Mouse (Mus musculus) liver, adult 2 months (tissue): ENCODE results near the gene Myo15. TPM values are rescaled to one million over a fixed set of nuclear protein-coding genes. Genes with fewer than 3 reads are reported as not detected.
A peak's percentile ranks its signal among the peaks of the same experiment; 100 is the strongest.

ENCODE experiments used
- DNase-seq: peaks from one replicate; pipeline ENCODE4 v3.0.0-alpha.2; 2011; ENCODE audit warnings: low read depth, low spot score; ENCODE audit errors: extremely low read depth
- H3K27ac ChIP-seq: fragments of 200-500 bp; replicated peaks from 2 replicates; pipeline ENCODE4 v1.5.1; 2012; ENCODE audit warnings: low read depth, mild to moderate bottlenecking, control low read depth, inconsistent platforms, low read length; ENCODE audit not compliant: insufficient read depth
- H3K27me3 ChIP-seq: fragments of 200-500 bp; 2 replicates; pipeline ENCODE4 v1.6.1; 2012; ENCODE audit warnings: mild to moderate bottlenecking, moderate library complexity, low read length, inconsistent platforms; ENCODE audit not compliant: control insufficient read depth, insufficient read depth
- H3K36me3 ChIP-seq: fragments of 200-500 bp; 2 replicates; pipeline ENCODE4 v1.6.1; 2012; ENCODE audit warnings: low read length, inconsistent platforms; ENCODE audit not compliant: control insufficient read depth, insufficient read depth
- H3K4me1 ChIP-seq: fragments of 200-500 bp; 2 replicates; pipeline ENCODE4 v1.6.1; 2011; ENCODE audit warnings: low read length; ENCODE audit not compliant: control insufficient read depth, insufficient read depth
- H3K4me3 ChIP-seq: fragments of 200-500 bp; 2 replicates; pipeline ENCODE4 v1.5.1; 2011; ENCODE audit warnings: low read depth, mild to moderate bottlenecking, control low read depth, low read length, moderate library complexity; ENCODE audit not compliant: insufficient read depth
- H3K79me2 ChIP-seq: fragments of 200-500 bp; 2 replicates; pipeline ENCODE4 v1.6.1; 2012; ENCODE audit warnings: inconsistent platforms, mild to moderate bottlenecking, low read length, moderate library complexity; ENCODE audit not compliant: control insufficient read depth, insufficient read depth
- H3K9ac ChIP-seq: fragments of 200-500 bp; 2 replicates; pipeline ENCODE4 v1.6.1; 2012; ENCODE audit warnings: low read depth, mild to moderate bottlenecking, control low read depth, inconsistent platforms, low read length
- CTCF ChIP-seq: fragments of 200-500 bp; IDR thresholded peaks from 2 replicates; pipeline ENCODE4 v1.5.1; 2011; ENCODE audit warnings: low read depth, low read length, control low read depth
- POLR2A ChIP-seq: fragments of 200-500 bp; IDR thresholded peaks from 2 replicates; pipeline ENCODE4 v1.6.1; 2011; ENCODE audit warnings: low read length, control low read depth; ENCODE audit not compliant: insufficient read depth; ENCODE audit errors: extremely low read depth
- WGBS: fragments of 180-500 bp; shearing (Covaris S2); methylation state at CpG from one replicate; pipeline ENCODE4 v1.1.7; 2018; 5-methylcytosine and 5-hydroxymethylcytosine counted together
- polyA plus RNA-seq: library from polyadenylated mRNA; depleted of rRNA; stranded (reverse); fragments of >200 nt; gene quantifications from 2 replicates; pipeline ENCODE4 v1.2.3, GENCODE M21; 2012
- total RNA-seq: library from RNA; depleted of rRNA; stranded (reverse); fragments of >200 nt; gene quantifications from 2 replicates; pipeline ENCODE4 v1.2.3, GENCODE M21; 2014

Myo15 gene
- total and polyA plus RNA-seq, 2 experiments: under 0.01 to 0.05 TPM

DNA sequence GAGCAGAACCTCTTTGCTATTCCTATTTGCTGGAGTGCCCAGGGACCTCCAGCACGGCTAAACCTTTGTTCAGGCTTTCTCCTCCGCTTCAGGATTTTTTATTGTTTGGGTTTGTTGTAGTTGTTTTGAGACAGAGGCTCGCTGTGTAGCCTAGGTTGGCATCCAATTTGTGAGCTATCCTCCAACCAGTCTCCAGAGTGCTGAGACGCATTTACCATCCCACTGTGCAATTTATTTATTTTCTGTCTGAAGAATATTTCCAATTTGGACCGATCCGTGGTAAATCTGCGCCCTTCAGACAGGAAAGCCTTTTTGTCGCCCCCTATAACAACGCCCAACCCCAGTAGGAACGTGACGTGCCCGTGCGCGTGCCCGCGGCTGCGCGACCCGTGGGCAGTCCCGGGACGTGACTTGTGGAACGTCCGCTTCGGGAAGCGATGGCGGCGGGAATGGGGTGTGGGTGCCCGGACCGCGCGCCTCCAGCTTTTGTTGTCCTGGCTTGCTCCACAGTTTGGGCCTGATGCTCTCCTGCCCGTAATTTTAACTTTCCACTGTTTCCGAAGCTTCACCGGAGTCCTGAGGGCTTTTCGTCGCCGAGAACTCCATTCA is 67.8 kb downstream of the Myo15 start:
- H3K27me3 ChIP-seq: no peaks in the 10 kb centered on the region
- peaks cover 12% of the 10 kb centered on the region for H3K4me1 ChIP-seq
- peak overlapping the region; percentile 85 for H3K9ac ChIP-seq
- H3K4me3 ChIP-seq: peak overlapping the region; percentile 70
- peaks cover 19% of the 10 kb centered on the region for H3K79me2 ChIP-seq
- peaks cover 5% of the 10 kb centered on the region for H3K36me3 ChIP-seq
- TF ChIP-seq CTCF (no peak), POLR2A (0 out of 2 replicates have a peak, but pooled peaks have one; percentile 50)
- DNase-seq: no peak
- WGBS: under 1% methylated on average over 37 of the region's 37 CpGs
- H3K27ac ChIP-seq: peak overlapping the region; percentile 95

DNA sequence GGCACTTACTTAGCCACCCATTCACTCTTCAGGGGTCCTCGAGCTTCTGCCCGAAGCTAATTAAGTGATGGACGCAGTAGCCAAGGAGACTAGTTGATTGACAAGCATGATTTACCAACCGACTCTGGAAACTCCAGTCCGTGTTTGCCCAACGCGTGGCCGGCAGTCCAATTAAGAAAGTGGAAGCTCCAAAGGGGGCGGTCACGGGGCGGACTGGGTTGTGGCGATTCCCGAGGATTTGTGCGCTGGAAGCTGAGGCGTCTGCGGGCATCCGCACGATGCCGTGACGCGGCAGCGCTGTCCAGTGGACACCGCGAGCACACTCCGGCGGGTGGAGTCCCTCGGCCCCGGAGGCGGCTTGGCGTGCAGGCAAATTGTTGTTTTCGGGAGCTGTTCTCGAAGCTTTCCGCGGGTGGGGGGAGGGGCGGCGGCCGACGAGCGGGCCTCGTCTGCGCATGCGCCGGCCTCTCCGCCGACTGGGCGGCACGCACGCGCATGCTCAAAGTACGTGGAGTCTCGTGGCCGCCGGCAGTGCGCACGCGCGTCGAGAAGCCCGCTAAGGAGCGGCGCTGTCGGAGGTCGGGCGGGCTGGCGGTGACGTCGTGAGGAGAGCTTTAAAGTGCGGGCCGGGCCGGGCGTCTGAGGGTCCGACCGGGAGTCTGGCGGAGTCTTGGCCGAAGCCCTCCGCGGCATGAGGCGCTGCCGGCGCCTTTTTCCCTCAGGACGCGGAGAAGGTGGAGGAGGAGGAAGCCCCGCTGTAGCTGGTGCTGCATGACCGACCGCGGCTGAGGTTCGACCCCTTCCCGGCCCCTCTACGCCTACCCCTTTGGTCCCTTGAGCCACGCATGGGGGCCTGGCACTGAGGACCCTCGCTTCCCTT is 68.6 kb downstream of the Myo15 start:
- WGBS: under 1% methylated on average over 91 of the region's 91 CpGs
- H3K9ac ChIP-seq: peak overlapping the region; percentile 96
- H3K4me3 ChIP-seq: peak overlapping the region; percentile 70
- H3K4me1 ChIP-seq: peaks cover 13% of the 10 kb centered on the region
- no peaks in the 10 kb centered on the region for H3K27me3 ChIP-seq
- peak; percentile 99 for DNase-seq
- TF ChIP-seq POLR2A (peak; percentile 83; the same call in 1 of the 2 replicates), CTCF (no peak)
- H3K79me2 ChIP-seq: peaks cover 25% of the 10 kb centered on the region
- peaks cover 12% of the 10 kb centered on the region for H3K36me3 ChIP-seq
- peak overlapping the region; percentile 95 for H3K27ac ChIP-seq

DNA sequence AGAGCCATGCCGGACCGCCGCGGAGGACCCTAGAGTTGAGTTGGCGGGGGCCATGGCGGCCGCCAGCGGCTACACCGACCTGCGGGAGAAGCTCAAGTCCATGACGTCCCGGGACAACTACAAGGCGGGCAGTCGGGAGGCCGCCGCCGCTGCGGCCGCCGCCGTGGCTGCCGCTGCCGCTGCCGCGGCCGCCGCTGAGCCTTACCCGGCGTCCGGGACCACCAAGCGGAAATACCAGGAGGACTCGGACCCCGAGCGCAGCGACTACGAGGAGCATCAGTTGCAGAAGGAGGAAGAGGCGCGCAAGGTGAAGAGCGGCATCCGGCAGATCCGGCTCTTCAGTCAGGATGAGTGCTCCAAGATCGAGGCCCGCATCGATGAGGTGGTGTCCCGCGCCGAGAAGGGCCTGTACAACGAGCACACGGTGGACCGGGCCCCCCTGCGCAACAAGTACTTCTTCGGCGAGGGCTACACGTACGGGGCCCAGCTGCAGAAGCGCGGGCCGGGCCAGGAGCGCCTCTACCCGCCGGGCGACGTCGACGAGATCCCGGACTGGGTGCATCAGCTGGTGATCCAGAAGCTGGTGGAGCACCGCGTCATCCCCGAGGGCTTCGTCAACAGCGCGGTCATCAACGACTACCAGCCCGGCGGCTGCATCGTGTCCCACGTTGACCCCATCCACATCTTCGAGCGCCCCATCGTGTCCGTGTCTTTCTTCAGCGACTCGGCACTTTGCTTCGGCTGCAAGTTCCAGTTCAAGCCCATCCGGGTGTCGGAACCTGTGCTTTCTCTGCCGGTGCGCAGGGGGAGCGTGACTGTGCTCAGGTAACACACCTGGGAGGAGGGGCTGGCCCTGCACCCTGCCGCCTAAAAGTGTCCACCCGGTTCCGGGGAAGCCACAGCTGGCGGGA is 69.5 kb downstream of the Myo15 start:
- peak overlapping the region; percentile 88 for H3K27ac ChIP-seq
- WGBS: under 1% methylated on average over 93 of the region's 93 CpGs
- TF ChIP-seq CTCF: no peak
- no peaks in the 10 kb centered on the region for H3K27me3 ChIP-seq
- peak; percentile 21 for DNase-seq
- peaks cover 31% of the 10 kb centered on the region for H3K79me2 ChIP-seq
- peaks cover 15% of the 10 kb centered on the region for H3K4me1 ChIP-seq
- peak overlapping the region; percentile 70 for H3K4me3 ChIP-seq
- peaks cover 16% of the 10 kb centered on the region for H3K36me3 ChIP-seq
- H3K9ac ChIP-seq: peak overlapping the region; percentile 96

DNA sequence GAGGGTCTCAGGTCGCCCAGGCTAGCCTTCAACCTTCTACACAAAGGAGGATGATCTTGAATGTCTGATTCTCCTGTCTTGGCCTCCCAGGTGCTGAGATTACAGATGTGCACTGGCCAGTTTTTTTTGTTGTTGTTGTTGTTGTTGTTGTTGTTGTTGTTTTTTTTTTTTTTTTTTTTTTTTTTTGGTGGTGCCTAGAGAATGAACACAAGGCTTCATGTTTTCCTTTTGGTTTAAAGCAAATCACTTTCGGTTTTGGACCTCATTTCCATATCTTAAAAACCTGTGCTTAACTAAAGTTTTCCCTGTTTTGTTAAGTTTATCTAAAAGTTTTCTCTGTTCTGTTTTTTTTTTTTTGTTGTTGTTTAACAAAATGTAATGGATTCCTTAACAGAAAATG is 70.4 kb downstream of the Myo15 start:
- H3K9ac ChIP-seq: peak overlapping the region; percentile 96
- DNase-seq: peak; percentile 17
- peak overlapping the region; percentile 70 for H3K4me3 ChIP-seq
- peaks cover 16% of the 10 kb centered on the region for H3K4me1 ChIP-seq
- no peak overlapping the region for H3K27ac ChIP-seq
- no peaks in the 10 kb centered on the region for H3K27me3 ChIP-seq
- H3K36me3 ChIP-seq: peaks cover 16% of the 10 kb centered on the region
- WGBS: 5% methylated on average over 2 of the region's 2 CpGs
- TF ChIP-seq CTCF: no peak
- no peak for TF ChIP-seq POLR2A
- peaks cover 35% of the 10 kb centered on the region for H3K79me2 ChIP-seq

DNA sequence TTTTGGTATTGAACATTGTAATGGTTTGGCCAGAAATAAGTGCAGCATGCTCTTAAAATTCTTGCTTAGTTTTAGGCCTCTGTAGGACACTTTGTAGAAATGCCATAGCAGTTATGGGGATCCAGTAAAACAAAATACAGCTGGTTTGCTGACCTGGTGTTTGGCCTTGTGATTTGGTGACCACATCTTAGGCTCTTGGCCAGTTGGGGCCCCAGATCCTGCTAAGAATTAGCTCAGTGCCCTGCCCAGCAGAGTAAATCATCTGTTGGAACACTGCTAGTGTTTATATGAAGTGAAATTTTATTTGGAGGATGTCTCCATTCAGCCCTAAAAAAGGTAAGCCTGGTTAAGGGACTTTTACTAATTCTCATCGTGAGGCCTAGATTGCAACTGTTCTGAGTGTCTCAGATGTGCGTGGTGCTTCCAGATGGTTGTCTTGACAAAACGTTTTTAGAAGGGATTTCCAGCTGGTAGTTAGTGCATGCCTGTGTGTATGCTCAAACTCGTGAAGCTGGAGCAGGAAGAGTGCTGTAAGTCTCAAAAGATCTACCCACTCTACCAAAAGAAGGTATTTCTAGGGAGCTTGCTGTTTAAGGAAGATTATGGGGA is 71.0 kb downstream of the Myo15 start:
- 4% methylated on average over 4 of the region's 4 CpGs for WGBS
- H3K36me3 ChIP-seq: peaks cover 16% of the 10 kb centered on the region
- TF ChIP-seq POLR2A: no peak
- no peak for TF ChIP-seq CTCF
- peaks cover 18% of the 10 kb centered on the region for H3K4me1 ChIP-seq
- peak overlapping the region; percentile 35 for H3K4me3 ChIP-seq
- no peaks in the 10 kb centered on the region for H3K27me3 ChIP-seq
- H3K27ac ChIP-seq: peak overlapping the region; percentile 49
- peaks cover 37% of the 10 kb centered on the region for H3K79me2 ChIP-seq
- DNase-seq: peak; percentile 35
- H3K9ac ChIP-seq: peak overlapping the region; percentile 60
